Mouse (Mus musculus): ENCODE results near the gene C130073F10Rik.
A peak's percentile ranks its signal among the peaks of the same experiment; 100 is the strongest.
"Not testable (repeated sequence)": the region's sequence is repeated elsewhere in the genome, so short reads cannot be mapped to it uniquely, and the experiment has no call there.

The C130073F10Rik gene

DNA sequence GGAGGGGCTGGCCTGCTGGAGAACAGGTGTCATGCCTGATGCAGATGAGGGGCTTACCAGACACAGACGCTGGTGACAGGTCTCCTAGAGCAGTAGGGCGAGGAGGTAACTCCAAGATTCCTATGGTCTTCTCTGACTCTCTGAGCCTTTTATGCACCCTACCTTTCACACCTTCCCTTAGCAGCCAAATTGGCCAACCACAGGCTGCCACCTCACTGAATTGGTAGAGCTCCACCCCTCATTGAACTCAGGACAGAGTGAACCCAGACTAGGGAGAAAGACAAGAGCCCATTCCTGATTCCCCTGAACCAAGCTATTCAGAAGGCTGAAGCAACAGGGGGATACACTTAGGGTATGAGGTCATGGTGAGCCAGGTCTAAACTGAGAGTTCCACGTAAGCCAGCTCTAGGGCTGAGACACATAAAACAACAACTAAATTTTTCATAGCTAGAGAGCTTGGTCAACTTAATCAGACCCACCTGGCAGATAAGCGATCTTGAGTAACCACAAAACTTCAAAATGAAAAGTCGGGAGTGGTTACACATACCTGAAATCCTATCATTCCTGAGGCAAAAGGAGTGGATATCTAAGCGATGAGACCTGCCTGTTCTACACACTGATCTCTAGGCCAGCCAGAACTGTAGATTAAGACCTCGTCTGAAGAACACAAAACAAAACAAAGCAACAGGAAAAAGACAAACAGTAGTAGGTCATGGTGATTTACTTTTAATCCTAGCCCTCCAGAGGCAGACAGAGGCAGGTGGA is at the start of gene C130073F10Rik:
TSS of gene C130073F10Rik (minus strand) at position 134 of the 765 bp plus-strand sequence.
- DNase-seq (ENCODE audit: low read depth, low spot score) = no peak

DNA sequence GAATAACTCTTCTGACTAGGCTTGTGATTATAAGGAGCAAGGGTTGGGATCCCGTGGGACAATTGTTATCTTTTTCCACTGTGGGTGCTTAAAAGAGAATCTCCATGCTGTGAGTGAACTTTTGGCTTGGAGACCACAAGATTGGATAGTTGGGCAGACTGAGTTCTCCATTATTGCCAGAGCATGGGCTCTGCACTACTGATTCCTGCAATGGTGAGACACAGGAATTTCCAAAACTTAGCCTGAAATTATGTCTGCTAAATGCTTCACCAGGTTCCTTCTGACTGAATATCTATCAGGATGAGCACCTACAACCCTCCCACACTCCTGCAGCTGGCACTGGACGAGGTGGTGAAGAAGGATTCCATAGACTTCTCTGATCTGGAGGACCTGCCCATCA is 46.5 kb upstream of the C130073F10Rik start, which contains the start of gene Gm12794:
TSS of gene Gm12794 (plus strand) at position 301 of the 400 bp plus-strand sequence.
- DNase-seq (ENCODE audit: low read depth, low spot score) = not testable (repeated sequence)

DNA sequence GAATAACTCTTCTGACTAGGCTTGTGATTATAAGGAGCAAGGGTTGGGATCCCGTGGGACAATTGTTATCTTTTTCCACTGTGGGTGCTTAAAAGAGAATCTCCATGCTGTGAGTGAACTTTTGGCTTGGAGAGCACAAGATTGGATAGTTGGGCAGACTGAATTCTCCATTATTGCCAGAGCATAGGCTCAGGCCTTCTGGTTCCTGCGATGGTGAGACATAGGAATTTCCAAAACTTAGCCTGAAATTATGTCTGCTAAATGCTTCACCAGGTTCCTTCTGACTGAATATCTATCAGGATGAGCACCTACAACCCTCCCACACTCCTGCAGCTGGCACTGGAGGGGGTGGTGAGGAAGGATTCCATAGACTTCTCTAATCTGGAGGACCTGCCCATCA is 15.2 kb upstream of the C130073F10Rik start, which contains the start of gene Gm12800:
TSS of gene Gm12800 (plus strand) at position 301 of the 400 bp plus-strand sequence.
- DNase-seq (ENCODE audit: low read depth, low spot score) = not testable (repeated sequence)

DNA sequence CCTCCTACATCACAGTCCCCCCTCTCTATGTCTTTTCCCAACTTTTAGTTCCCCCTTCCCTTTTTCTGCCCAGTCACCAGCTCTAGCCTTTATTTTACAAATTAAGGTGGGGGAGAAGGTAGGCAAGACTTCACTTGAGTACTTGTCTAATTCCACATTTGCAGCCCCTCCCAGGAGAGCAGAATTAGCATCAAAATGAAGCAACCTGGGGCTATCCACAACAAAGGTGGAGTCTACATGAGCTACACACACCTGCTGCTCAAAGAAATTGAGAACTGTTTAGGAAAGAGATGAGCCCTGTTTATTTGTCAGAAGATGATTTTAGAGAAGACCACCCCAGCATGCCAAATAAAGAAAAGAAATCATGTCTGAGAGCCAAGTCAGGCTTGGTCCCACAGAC is 4.2 kb downstream of the C130073F10Rik start:
- DNase-seq (ENCODE audit: low read depth, low spot score) = no peak

DNA sequence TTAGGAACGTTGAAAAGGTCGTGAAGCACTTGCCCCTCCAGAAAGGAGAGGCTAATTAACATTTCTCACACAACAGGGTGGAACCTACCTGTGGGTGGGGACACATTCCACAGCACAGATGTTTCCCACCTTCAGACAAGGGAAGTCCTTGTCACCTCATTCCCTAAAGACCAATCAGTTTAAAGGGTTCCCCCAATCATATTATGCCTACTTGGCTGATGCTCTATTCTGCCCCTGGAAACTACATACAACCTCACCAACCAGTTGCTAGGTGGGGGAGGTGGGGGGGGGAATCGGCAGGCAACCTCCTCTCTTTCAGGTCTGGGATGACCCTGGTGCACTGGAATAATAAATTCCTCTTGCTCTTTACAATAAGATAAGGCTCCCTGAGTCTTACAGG is 9.9 kb downstream of the C130073F10Rik start:
- no peak for DNase-seq (ENCODE audit: low read depth, low spot score)

DNA sequence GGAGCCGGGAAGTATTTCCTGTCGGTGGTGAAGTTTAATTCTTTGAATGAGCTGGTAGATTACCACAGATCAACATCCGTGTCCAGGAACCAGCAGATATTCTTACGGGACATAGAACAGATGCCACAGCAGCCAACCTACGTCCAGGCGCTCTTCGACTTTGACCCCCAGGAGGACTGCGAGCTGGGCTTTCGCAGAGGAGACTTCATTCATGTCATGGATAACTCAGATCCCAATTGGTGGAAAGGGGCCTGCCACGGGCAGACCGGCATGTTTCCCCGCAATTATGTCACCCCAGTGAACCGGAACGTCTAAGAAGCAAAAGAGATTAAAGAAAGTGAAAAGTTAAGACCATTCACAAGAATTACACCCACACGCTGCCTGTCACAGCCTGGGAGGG is 17.9 kb downstream of the C130073F10Rik start:
- DNase-seq (ENCODE audit: low read depth, low spot score) = not testable (repeated sequence)

DNA sequence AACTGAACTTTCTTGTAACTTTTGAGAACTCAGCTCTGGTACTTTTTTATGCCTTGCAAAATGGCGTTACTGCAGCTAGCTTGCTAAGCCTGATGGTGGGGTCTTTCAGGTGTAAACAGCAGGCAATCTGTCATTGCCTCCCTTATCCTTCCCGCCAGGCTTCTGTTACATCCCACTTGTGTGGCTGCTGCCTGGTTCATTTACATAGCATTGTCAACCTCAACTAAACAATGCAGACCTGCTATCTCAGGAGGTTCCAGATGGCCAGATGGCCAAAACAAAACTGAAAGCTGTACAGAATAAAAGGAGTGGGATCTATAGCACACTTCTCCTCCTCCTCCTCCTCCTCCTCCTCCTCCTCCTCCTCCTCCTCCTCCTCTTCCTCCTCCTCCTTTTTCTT is 21.6 kb downstream of the C130073F10Rik start:
- not testable (repeated sequence) for DNase-seq (ENCODE audit: low read depth, low spot score)

DNA sequence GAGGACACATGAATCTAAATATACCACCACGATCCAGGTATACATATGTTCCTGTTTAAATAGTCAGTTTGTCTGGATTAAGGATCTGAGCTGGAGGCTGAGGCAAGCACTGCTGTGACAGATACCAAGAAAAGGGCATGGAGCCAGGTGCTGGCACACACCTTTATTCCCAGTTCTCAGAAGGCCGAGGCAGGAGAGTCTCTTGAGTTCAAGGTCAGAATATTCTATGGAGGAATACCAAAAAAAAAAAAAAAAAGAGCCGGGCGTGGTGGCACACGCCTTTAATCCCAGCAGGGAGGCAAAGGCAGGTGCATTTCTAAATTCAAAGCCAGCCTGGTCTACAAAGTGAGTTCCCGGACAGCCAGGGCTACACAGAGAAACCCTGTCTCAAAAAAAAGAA is 31.3 kb downstream of the C130073F10Rik start:
- no peak for DNase-seq (ENCODE audit: low read depth, low spot score)

DNA sequence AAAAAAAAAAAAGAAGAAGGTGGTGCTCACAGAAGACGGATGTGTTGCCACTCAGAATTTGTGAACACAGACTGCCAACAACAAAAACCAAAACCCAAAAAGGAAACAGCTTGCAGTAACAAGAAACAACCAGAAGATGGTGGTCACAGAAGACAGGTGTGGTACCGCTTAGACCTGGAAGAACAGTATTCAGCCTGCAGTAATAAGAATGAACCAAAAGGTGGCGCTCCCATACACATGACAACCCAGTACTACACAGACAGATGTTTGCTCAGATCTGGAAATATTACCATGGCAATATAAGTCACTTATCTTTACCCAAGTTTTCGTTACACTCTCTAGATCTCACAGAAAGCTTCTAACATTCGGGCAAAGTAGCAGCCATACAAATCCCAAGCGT is 32.7 kb downstream of the C130073F10Rik start:
- DNase-seq (ENCODE audit: low read depth, low spot score) = peak; percentile 55

DNA sequence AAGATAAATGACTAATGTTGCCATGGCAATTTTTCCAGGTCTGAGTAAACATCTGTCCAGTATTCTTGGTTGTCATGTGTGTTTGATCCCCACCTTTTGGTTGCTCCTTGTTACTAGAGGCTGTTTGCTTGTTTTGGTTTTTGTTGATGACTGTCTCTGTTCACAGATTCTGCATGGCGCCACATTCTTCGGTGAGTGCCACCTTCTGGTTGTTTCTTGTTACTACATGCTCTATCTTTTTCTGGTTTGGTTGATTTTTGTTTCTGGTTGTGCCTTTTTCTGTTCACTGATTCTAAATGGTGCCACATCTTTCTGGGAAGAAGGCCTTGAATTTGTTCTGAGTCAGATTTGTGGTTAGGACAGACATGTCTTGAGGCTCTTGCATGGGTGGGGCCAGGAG is 42.7 kb downstream of the C130073F10Rik start:
- no peak for DNase-seq (ENCODE audit: low read depth, low spot score)

DNA sequence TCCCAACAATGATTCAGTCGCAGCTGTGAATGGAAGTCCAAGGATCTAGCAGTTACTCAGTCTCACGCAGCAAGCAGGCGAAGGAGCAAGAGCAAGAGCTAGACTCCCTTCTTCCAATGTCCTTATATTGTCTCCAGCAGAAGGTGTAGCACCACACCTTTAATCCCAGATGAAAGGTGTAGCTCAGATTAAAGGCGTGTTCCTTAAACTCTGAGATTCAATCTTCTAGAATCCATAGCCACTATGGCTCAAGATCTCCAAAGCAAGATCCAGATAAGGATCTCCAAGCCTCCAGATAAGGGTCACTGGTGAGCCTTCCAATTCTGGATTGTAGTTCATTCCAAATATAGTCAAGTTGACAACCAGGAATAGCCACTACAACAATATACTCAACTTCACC is 49.7 kb downstream of the C130073F10Rik start, which contains the start of gene B020004J07Rik:
TSS of gene B020004J07Rik (minus strand) at position 101 of the 400 bp plus-strand sequence.
- not testable (repeated sequence) for DNase-seq (ENCODE audit: low read depth, low spot score)

Data from telencephalon, adult 2 months (tissue).